Mouse (Mus musculus): Measurements from ENCODE around the gene Nlrp1b.

DNA sequence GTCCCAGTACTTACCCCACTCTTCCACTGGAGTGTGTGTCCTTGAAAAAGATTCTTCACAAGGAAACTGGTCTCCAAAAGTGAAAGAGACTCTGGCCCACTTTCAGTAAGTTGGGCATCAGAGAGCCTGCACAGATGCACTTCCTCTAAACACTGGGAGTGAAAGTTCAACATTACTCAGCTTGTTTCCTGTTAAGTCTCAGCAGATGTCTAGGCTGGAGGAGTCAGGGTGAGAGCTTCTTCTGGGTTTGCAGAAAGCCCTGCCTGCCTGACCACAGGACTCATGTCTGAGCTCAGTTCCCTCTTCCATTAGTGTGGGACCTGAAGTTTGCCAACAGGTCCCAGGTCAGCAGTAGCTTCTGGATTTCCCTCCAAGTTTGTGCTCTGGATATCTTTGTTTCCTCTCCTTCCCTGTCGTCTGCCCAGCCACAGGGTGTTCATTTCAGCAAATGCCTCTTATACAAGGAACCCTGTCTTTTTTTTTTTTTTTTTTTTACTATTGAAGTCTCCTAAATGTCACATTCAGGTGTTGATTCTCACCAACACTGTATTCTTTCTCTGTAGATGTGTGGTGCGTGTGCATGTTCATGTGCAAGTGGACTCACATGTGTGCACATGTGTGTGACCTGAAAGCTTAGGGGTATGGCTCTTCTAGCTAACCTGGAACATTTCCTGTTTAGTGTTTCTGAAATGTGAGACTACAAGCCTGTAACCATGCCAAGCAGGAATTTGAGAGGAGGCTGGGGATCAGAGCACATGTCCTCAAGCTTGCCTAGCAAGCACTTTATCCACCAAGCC lies at the start of gene Nlrp1b:
- TF ChIP-seq CTCF (IDR thresholded peaks at IDR 0.05; ENCODE audit: borderline replicate concordance, insufficient read depth, low read depth, low read length) (no peak), POLR2A (IDR thresholded peaks at IDR 0.05; ENCODE audit: borderline replicate concordance, insufficient read depth, low read length) (no peak)
